Mouse (Mus musculus): ENCODE measurements at regions not wholly inside any gene's neighbourhood (a gene's known extent, or its start where the extent isn't known, plus 50 kb on each side); places are given as distances from the start of the nearest gene placed in this dataset.

DNA sequence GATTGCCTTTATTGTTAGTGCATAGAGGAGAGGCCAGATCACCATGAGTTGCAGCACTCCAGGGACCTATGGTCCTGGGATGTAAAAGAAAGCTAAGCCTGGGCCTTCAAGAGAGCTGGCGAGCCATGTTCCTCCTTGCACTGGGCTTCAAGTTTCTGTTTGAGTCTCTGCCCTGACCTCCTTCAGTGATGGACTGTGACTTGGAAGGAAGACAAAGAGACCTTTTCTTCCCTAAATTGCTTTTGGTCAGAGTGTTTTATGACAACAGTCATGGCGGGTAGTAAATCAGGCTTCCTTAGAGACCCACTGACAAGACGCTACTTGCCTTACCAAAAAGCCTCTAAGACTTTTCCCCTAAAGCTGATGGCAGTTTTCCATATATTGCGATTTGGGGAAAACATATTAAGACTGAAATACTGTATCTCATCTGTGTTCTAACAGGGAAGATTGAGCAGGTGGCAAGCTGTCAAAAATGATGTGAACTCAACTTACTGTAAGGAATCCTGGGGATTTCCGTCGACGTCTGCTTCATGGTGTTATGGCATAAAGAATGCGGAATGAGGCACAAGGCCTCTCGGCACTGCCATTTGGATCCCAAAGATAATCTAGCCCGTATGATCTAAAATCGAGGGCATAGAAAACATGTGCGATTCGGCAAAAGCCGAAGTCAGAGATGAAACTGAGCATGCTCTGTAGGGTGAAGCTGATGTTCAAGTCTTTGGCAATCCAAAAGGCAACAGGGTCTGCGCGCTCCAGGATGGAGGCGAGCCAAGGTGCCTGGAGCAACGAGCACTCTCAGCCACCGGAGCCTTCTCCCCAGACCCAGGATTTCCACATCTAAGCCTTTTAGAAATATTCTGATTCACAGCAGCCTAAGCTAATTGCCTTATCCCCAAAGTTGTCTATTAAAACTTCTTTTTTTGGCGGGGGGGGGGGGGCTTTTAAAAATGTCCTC lies 190.1 kb upstream of the Esrrg start:
- no peak for TF ChIP-seq POLR2A (IDR thresholded peaks at IDR 0.05; ENCODE audit: low read depth, low read length)
- TF ChIP-seq CTCF (IDR thresholded peaks at IDR 0.05; ENCODE audit: extremely low read depth, insufficient read length, insufficient replicate concordance, low read depth, low read length), result no peak
